Mouse (Mus musculus) heart, postnatal 0 days (tissue): ENCODE results near the gene D5Ertd579e.

Experiments used
- CTCF ChIP-seq: IDR thresholded peaks from 2 replicates; pipeline ENCODE4 v1.5.1; 2016; ENCODE audit warnings: antibody characterized with exemption, control low read depth, low read depth
- EP300 ChIP-seq: IDR thresholded peaks from 2 replicates; pipeline ENCODE4 v1.6.1; 2016; ENCODE audit warnings: antibody characterized with exemption, low read depth

DNA sequence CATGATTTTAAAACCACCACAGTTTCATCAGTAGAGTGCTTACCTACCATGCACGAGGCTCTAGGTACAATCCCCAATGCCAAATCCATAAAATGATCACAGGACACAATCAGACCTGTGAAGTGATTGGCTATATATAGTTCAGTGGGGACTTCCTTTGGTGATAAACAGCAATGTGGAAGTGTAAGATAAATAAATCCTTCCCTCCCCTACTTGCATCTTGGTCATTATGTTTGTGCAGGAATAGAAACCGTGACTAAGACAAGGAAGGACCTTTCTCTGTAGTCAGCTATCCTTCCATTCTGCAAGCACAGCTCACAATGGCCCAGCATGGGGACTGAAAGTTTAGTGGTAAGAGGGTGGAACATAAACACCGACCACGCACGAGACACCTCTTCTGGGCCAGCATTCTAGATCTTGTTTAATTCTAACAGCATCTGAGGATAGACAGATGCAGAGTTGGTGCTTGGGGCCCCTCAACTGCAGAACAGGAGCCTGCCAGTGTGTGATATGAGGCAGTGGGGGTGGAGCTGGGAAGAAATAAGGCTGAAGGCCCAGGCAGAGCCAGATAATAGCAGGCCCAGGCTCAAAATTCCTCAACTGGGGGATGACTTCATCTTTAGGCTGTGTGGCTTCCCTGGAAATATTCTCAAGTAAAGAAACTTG is 25.0 kb upstream of the D5Ertd579e start:
- TF ChIP-seq CTCF (no peak), EP300 (no peak)
